Comparison of ENCODE assay signal across 11 mouse cellular contexts in genomic region chr2:160739647-160740356, GRCm38 (mm10). TPM values are rescaled to one million over a fixed set of nuclear protein-coding genes. Genes with fewer than 3 reads are reported as not detected.
DNase-seq lines count a peak whose midpoint lies in the region; ATAC-seq and TF ChIP-seq lines count a peak whose summit lies in the region.
"Had no signal": no experiment of that assay in that cellular context is flagged by ENCODE, and none has a peak within 500 bp of the region (broad histone marks: within the 10 kb centered on the region; RNA-seq: fewer than 3 reads in every experiment).

No protein-coding gene starts in this region.

- DNase-seq in heart, embryonic 10.5 days (ENCODE audit: low spot score), result no peak
- DNase-seq in heart, adult 8-10 months (ENCODE audit: low spot score), result no peak
- DNase-seq in midbrain, embryonic 14.5 days, result no peak
- peak; percentile 78 for DNase-seq in yolk sac, embryonic 10.5 days (ENCODE audit: low spot score)
- DNase-seq in left cerebral cortex, adult 9 months (ENCODE audit: low spot score in 2 of 2), result no peak
- no peak for DNase-seq in retina, embryonic 14.5 days (ENCODE audit: low spot score)
- DNase-seq: adrenal gland, postnatal 36 days had no signal

- H3K9ac ChIP-seq in midbrain, embryonic 13.5 days (replicated peaks), result peak overlapping the region; percentile 36; the same call in 1 of the 2 replicates
- H3K9ac ChIP-seq in midbrain, embryonic 14.5 days (replicated peaks; ENCODE audit: low read length), result no peak overlapping the region
- no peak overlapping the region for H3K9ac ChIP-seq in intestine, postnatal 0 days (ENCODE audit: low read depth, low read length)

- H3K4me1 ChIP-seq in heart, embryonic 10.5 days, result peaks cover 86% of the 10 kb centered on the region
- peaks cover 82% of the 10 kb centered on the region for H3K4me1 ChIP-seq in midbrain, embryonic 13.5 days (replicated peaks)
- peaks cover 16% of the 10 kb centered on the region for H3K4me1 ChIP-seq in midbrain, embryonic 14.5 days (ENCODE audit: control insufficient read depth, insufficient read depth, low read length)
- H3K4me1 ChIP-seq in intestine, postnatal 0 days (replicated peaks; ENCODE audit: control insufficient read depth, insufficient read depth, low read length), result peaks cover 4% of the 10 kb centered on the region; the same call in 1 of the 2 replicates

- WGBS in heart, embryonic 10.5 days, result 54% methylated on average over 2 of the region's 2 CpGs
- 53% methylated on average over 2 of the region's 2 CpGs for WGBS in midbrain, embryonic 13.5 days
- WGBS in midbrain, embryonic 14.5 days, result 46% methylated on average over 2 of the region's 2 CpGs
- WGBS in intestine, postnatal 0 days, result 35% methylated on average over 2 of the region's 2 CpGs

- H3K27ac ChIP-seq in heart, embryonic 10.5 days, result peak overlapping the region; percentile 63; the same call in 1 of the 2 replicates
- H3K27ac ChIP-seq in midbrain, embryonic 13.5 days, result peak overlapping the region; percentile 47
- no peak overlapping the region; the same call in 1 of the 2 replicates for H3K27ac ChIP-seq in midbrain, embryonic 14.5 days (replicated peaks; ENCODE audit: low read depth, low read length)
- H3K27ac ChIP-seq in intestine, postnatal 0 days (ENCODE audit: low read depth, low read length), result 0 out of 2 replicates have a peak overlapping the region, but pooled peaks have one; percentile 1

- H3K27me3 ChIP-seq in heart, embryonic 10.5 days (ENCODE audit: insufficient read depth, poor library complexity, severe bottlenecking), result no peaks in the 10 kb centered on the region
- no peaks in the 10 kb centered on the region for H3K27me3 ChIP-seq in midbrain, embryonic 13.5 days
- no peaks in the 10 kb centered on the region for H3K27me3 ChIP-seq in midbrain, embryonic 14.5 days (ENCODE audit: control insufficient read depth, insufficient read depth, low read length)
- H3K27me3 ChIP-seq in intestine, postnatal 0 days (replicated peaks; ENCODE audit: control insufficient read depth, insufficient read depth, low read length), result no peaks in the 10 kb centered on the region
- H3K27me3 ChIP-seq: embryonic facial prominence, embryonic 13.5 days; megakaryocyte, embryonic 14.5 days had no signal

- no peak for TF ChIP-seq CTCF in intestine, postnatal 0 days (IDR thresholded peaks at IDR 0.05; ENCODE audit: low read depth)

- H3K9me3 ChIP-seq in heart, embryonic 10.5 days, result no peaks in the 10 kb centered on the region
- no peaks in the 10 kb centered on the region for H3K9me3 ChIP-seq in midbrain, embryonic 13.5 days
- no peaks in the 10 kb centered on the region for H3K9me3 ChIP-seq in midbrain, embryonic 14.5 days (ENCODE audit: control insufficient read depth, low read length)
- H3K9me3 ChIP-seq in intestine, postnatal 0 days (ENCODE audit: control insufficient read depth), result no peaks in the 10 kb centered on the region
- H3K9me3 ChIP-seq: embryonic facial prominence, embryonic 13.5 days; megakaryocyte, embryonic 14.5 days had no signal

- H3K4me2 ChIP-seq in midbrain, embryonic 13.5 days (replicated peaks), result no peak overlapping the region
- H3K4me2 ChIP-seq in midbrain, embryonic 14.5 days (ENCODE audit: low read length), result no peak overlapping the region
- H3K4me2 ChIP-seq in intestine, postnatal 0 days (replicated peaks; ENCODE audit: low read depth), result no peak overlapping the region
- H3K4me2 ChIP-seq: embryonic facial prominence, embryonic 13.5 days had no signal

- no peak overlapping the region for H3K4me3 ChIP-seq in heart, embryonic 10.5 days
- H3K4me3 ChIP-seq in midbrain, embryonic 13.5 days (replicated peaks), result no peak overlapping the region
- no peak overlapping the region for H3K4me3 ChIP-seq in midbrain, embryonic 14.5 days (replicated peaks; ENCODE audit: low read depth, low read length)
- no peak overlapping the region for H3K4me3 ChIP-seq in intestine, postnatal 0 days (ENCODE audit: low read depth, low read length)
- H3K4me3 ChIP-seq: embryonic facial prominence, embryonic 13.5 days; megakaryocyte, embryonic 14.5 days had no signal

- no peak for ATAC-seq in midbrain, embryonic 13.5 days
- no peak for ATAC-seq in midbrain, embryonic 14.5 days (ENCODE audit: low FRiP score, low TSS enrichment)
- no peak for ATAC-seq in intestine, postnatal 0 days

- H3K36me3 ChIP-seq in heart, embryonic 10.5 days, result peaks cover 49% of the 10 kb centered on the region
- peaks cover 63% of the 10 kb centered on the region for H3K36me3 ChIP-seq in midbrain, embryonic 13.5 days
- peaks cover 38% of the 10 kb centered on the region for H3K36me3 ChIP-seq in midbrain, embryonic 14.5 days (ENCODE audit: control insufficient read depth, insufficient read depth, low read length)
- H3K36me3 ChIP-seq in intestine, postnatal 0 days (ENCODE audit: control insufficient read depth, insufficient read depth), result 0 out of 2 replicates have a peak, but pooled peaks cover 13% of the 10 kb centered on the region

RNA-seq across cellular contexts. Expression of gene Plcg1, which starts 8.7 kb away (rescaled TPM):
- polyA plus RNA-seq in heart, embryonic 10.5 days (2016; fragmentation: Nextera tagmentation; extraction: Ambion mirVana), result 37.5 and 44.9 TPM in 2 replicates
- total RNA-seq in heart, adult 8-10 months (2022), result 10 to 100 TPM; 44.8 to 66.1 (median 52.9) TPM
- polyA plus RNA-seq in midbrain, embryonic 13.5 days (2015; fragmentation: Nextera tagmentation; extraction: Ambion mirVana), result 68.2 and 74.3 TPM in 2 replicates
- polyA plus RNA-seq in midbrain, embryonic 14.5 days (2014; fragmentation: Nextera tagmentation; extraction: Ambion mirVana), result 51.7 and 68.8 TPM in 2 replicates
- polyA plus RNA-seq in intestine, postnatal 0 days (2015; fragmentation: Nextera tagmentation; extraction: Ambion mirVana), result 10.9 and 13.3 TPM in 2 replicates
